Mouse (Mus musculus) brain, embryonic 18.5 days (tissue): ENCODE data around the gene Slc2a13.

Experiments
- DNase-seq: peaks from one replicate; pipeline ENCODE4 v3.0.0-alpha.2; 2012; ENCODE audit warnings: low read depth, low spot score

Gene Slc2a13

GRCm38 (mm10) chr15:91279571-91279970, 293.5 kb downstream of the Slc2a13 start:
- DNase-seq = no peak

DNA sequence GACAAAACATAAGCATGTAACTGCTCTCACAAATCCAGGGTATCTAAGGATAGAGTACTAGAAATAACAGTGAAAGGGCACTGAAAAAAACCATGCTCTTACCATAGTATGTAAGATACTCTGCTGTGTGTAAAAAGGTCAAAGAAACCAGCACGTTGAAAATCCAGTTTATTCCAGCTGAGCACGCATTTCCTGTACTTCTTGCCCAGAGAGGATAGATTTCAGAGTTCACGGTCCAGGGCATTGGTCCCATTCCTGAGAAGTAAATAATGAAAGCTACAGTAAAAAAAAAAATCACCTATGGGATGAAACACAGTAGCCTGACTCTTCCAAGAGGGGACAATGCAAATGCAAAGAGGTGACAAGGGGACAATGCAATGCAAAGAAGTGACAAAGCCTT, 297.1 kb downstream of the Slc2a13 start:
- no peak for DNase-seq

- no peak for DNase-seq
Measured at GRCm38 (mm10) chr15:91268532-91268931, 304.5 kb downstream of the Slc2a13 start.

DNA sequence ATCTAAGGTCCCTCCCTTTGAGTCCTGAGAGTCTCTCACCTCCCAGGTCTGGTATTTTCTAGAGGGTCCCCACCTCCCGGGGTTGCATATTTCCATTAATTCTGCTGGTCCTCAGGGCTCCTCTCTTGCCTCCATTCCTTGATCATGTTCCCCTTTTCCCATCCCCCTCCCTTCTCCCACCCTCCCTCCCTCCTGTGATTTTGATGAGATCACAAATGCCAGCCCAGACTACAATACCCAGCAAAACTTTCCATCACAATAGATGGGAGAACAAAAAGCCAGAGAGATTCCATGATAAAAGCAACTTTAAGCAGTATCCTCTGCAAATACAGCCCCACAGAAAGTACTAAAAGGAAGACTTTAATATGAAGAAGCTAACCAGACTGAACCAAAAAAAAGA, 309.1 kb downstream of the Slc2a13 start:
- no peak for DNase-seq

DNA sequence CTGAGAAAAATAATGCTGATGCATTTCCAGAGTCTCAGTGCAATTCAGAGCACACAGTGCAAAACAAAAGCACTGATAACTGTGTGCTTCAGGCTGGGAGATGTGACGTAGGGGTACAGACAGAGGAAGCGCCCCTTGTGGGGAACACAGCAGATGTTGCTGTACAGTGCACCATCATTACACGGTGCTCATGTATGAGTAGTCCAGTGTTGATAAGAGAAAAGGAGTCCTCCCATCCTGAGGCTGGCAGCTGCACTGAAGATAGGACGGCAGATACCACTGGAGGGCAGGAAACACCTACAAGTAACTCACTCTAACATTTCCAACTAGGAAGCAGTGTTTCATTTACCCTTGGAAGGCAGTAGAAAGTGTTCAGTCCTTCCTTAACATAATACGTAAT, 312.5 kb downstream of the Slc2a13 start:
- DNase-seq = peak; percentile 6

- no peak for DNase-seq
Measured at GRCm38 (mm10) chr15:91257140-91257539, 315.9 kb downstream of the Slc2a13 start.

GRCm38 (mm10) chr15:91255308-91255707, 317.8 kb downstream of the Slc2a13 start:
- no peak for DNase-seq

DNA sequence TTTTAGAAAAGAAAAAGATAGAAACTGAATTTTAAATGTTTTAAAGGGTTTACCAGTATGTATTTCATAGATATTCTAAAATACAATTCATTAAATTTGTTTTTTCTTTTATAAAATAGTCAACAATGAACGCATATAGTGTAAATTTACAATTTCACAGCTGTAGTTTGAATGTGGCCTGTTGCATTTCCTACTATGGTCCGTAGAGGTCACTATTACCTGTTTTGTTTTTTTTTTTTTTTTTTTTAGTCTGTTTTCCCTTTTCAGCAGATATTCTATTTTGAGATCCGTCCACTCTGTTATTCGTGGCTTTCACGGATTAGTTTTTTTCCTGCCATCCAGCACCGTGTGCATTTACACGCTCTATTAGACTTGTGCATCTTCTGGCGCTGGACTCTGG, 320.1 kb downstream of the Slc2a13 start:
- DNase-seq = no peak

DNA sequence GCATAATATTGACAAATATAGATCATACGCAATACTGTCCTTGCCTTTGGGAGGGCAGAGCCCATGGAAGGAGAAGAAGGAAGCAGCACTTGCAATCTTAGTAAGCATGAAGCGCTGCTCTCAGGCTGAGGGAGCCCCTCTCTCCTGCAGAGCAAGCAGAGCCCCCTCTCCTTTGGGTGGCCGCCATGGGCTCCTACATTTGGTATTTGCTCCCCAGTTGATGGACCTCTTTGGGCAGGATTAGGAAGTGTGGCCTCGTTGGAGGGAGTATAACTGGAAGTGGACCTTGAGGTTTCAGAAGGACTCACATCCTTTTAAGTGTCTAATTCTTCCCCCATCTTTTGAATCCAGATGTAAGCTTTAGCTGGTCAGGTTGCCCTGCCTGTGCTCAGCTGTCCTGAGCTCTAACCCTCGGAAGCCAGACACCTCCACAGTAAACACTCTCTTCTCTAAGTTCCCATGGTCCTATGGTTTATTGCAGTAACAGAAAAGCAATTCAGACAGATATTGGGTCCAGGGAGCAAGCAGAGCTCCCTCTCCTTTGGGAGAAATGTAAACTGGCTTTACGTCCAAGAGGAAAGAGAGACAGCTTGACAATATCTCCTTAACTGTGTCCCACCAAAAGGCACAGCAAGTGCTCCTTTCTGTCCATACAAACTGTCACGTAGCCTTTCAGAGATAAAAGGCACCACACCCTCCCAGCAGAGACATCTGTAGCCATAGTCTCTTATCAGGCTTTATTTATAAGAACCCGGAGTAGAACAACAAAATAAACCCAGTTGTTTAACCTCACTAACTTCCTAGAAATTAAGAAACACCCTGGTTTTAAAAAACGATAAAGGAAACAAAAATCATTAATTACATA, 321.3 kb downstream of the Slc2a13 start:
- no peak for DNase-seq

- no peak for DNase-seq
Measured at GRCm38 (mm10) chr15:91250815-91251214, 322.2 kb downstream of the Slc2a13 start.

DNA sequence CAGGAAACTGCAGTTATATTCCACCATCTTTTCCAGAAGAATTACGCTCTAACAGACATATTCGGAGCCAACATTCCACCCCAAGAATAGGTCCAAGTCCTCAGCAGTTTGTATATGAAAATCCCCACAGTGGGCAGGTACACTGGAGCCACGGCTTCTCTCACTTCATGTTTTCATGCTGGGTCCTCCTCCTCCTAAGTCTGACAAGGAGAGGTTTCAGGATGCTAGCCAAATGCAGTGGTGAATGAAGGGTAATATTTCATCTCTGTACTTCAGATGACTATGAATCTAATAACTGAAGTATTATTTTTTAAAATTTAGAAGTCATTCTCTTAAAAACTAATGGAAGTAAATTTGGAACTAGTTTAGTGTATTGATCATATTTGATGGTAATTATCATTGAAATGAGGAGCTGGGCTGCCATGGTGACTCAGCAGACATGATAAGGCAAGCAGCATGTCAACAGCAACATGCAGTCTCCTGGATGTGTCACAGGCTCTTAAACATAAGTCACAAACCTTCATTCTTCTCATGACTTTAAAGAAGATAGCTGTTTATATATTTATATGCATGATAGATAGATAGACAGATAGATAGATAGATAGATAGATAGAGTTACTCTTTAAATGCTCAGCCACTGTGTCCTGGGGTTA, 332.3 kb downstream of the Slc2a13 start:
- no peak for DNase-seq

- no peak for DNase-seq
Measured at GRCm38 (mm10) chr15:91237294-91237693, 335.8 kb downstream of the Slc2a13 start.
